Mouse (Mus musculus) fibroblast of lung, adult 2 months (primary cell): Measurements from ENCODE around the gene Nphs2.
"Not testable (repeated sequence)": the region's sequence is repeated elsewhere in the genome, so short reads cannot be mapped to it uniquely, and the experiment has no call there.

Source experiments
- DNase-seq: peaks from one replicate; pipeline ENCODE4 v3.0.0-alpha.2; 2011; ENCODE audit warnings: low read depth

Nphs2 gene

GRCm38 (mm10) chr1:156310630-156311029 is at the start of gene Nphs2:
Gene Nphs2 (plus strand): TSS chr1:156310727.
- DNase-seq, result no peak

GRCm38 (mm10) chr1:156263352-156263751 is 47.2 kb upstream of the Nphs2 start:
- DNase-seq, result no peak

GRCm38 (mm10) chr1:156263946-156264345 is 46.6 kb upstream of the Nphs2 start:
- no peak for DNase-seq

- DNase-seq, result not testable (repeated sequence)
Measured at GRCm38 (mm10) chr1:156268546-156268945, 42.0 kb upstream of the Nphs2 start.

GRCm38 (mm10) chr1:156270471-156270870 is 40.1 kb upstream of the Nphs2 start:
- DNase-seq, result no peak

- no peak for DNase-seq
Measured at GRCm38 (mm10) chr1:156271654-156272053, 38.9 kb upstream of the Nphs2 start.

GRCm38 (mm10) chr1:156273647-156274046 is 36.9 kb upstream of the Nphs2 start:
- no peak for DNase-seq

DNA sequence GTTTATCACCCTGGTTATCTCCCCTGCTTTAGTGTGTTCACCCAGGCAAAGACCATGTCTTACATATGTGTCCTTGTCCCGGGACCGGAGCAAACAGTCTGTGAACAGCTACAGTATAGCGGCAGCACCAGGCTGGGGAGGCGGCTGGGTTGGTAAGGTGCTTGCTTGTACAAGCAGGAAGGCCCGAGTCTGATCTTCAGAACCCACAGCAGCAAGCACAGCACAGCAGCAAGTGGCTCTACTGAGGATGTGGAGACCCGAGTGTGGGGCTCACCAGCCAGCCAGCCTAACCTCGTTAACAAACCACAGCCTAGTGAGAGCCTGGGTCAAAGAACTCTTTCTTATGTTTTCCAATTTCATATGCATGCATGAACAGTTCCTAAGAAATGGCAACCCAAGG is 30.4 kb upstream of the Nphs2 start:
- DNase-seq, result no peak

DNA sequence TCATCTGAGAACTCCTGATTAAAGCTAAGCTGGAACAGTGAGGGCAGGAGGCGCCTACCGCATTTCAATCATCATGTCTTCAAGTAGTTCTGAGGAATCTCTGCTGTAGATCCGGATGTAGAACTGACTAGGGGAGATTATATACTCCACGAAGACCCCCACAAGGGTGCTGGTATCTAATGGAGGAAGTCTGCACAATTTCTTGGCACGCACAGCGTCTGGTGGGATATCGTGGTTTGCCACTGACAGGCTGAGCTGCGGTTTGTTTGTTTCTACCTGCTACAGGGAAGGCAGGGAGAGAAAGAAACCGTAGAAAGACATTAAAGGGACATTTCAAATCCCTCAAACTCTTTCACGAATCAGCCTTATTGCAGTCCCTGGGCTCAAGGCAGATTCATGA is 26.3 kb upstream of the Nphs2 start:
- no peak for DNase-seq

DNA sequence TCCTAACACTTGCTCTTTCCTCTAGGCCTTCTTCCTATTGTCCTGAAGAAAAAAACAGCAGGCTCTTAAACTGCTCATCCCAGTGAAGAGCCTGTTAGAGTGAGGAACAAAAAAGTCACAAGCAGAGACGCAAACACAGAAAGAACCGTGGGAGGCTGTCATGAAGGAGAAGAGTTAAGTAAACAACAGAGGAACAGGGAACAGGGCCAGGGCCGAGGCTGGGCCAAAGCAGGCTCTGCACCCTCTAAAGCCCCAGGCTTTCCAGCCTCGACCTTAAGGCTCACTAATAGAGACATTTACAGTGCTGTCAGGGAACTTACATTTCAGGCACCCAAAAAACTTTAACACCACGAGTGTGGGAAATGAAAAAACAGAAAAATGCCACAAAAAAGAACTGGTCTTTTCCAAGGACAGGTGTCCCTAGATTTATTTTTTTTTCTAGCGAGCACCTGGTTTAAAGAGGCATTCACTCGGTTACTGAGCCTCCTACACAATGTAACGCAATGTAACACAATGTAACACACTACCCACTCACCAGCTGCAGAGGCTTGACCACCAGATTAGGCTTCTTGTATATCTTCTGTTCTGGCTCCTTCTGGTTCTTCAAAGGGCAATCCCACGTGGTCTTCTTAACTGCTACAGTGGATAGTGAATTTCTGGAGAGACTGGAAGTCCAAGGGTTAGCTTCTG is 25.5 kb upstream of the Nphs2 start:
- no peak for DNase-seq

- DNase-seq, result no peak
Measured at GRCm38 (mm10) chr1:156285541-156285896, 25.0 kb upstream of the Nphs2 start.

GRCm38 (mm10) chr1:156288556-156289221 is 21.8 kb upstream of the Nphs2 start:
- no peak for DNase-seq

GRCm38 (mm10) chr1:156289222-156289587 is 21.3 kb upstream of the Nphs2 start:
- not testable (repeated sequence) for DNase-seq

DNA sequence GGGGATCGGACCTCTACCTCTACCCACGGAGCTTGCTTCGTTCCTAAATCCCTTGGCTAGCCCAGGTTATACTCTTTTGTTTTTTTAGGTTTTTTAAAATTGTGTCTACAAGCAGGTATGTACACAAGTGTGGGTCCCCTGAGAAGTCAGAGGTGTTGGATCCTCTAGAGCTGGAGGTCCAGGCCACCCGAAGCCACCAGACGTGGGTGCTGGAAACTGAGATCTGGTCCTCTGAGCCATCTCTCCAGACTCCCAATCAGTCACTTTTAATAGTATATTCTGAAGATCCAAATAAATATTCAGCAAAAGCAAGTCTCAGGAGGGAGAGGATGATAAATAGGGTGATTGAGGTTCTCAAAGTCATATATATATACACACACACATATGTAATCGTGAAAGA is 20.5 kb upstream of the Nphs2 start:
- no peak for DNase-seq

GRCm38 (mm10) chr1:156302911-156303749 is 7.4 kb upstream of the Nphs2 start, which contains the start of gene Tdrd5:
Gene Tdrd5 (minus strand): TSS chr1:156303664.
- no peak for DNase-seq

DNA sequence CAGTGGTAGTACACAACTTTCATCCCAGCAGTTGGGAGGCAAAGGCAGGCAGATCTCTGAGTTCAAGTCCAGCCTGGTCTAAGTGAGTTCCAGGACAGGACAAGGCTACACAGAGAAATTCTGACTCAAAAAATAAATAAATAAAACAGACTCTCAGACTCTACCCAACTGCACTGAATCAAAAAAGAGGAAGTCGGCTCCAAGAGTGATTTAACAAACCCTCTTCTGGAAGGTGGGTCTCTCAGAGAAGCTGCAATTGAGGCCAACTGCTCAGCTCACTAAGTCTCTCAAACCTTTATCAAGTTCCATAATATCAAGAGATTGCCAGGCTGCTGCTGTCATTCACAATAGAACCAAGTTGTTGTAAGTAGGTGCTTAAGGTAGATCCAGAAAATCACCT is 1.9 kb upstream of the Nphs2 start:
- no peak for DNase-seq

DNA sequence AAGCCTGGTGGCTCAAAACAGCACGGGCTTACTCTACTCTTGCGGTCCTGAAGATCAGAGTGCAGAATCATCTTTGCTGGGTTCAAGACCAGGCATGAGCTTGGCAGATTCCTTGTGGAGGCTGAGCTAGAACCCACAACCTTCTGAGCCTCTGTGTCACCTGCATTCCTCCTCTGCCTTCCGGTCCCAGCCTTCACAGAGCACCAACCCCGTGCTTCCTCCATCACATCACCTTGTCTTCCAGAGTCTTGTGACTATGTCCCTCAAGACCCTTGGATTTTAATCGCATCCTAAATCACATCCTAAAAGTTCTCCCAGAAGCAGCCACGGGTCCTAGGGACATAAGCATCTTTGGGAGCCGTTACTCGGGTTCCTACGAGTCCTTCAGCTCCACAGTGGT is 12.6 kb downstream of the Nphs2 start:
- DNase-seq, result no peak

- no peak for DNase-seq
Measured at GRCm38 (mm10) chr1:156340847-156341246, 30.3 kb downstream of the Nphs2 start.

DNA sequence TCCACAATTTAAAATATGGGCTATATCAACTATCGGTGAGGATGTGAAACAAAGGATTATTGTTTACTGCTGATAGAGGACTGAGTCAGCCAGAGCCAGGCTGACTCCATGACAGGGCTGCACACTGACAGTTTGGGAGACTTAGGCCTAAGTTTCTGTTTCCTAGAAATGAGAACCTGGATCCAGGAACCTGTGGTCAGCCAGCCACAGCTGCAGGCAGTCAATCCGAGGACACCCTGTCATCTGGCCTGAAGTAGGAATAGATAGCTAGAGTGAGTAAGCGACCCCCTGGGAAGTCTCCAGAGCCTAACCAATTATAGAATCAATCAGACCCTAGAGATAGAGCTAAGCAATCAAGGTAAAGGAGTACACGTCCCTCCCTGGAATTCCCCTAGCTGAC is 33.9 kb downstream of the Nphs2 start:
- peak; percentile 40 for DNase-seq

DNA sequence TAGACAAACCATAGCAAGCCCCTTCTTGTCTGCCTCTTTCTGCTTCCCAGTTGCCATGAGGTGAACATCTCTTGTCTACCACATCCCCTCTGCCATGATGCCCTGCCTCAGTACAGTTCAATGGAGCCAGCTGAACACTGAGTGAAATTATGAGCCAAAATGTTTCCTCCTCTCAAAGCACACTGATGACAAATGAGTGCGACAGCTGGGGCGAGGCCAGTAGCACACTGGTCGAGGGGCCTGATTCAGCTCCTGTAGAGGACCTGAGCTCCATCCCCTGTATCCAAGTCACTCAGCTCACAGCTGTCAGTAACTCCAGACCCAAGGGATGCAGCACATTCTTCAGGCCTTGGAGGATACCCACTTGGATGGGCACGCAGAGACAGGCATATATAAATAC is 35.1 kb downstream of the Nphs2 start:
- no peak for DNase-seq

- DNase-seq, result no peak
Measured at GRCm38 (mm10) chr1:156349031-156349430, 38.5 kb downstream of the Nphs2 start.

DNA sequence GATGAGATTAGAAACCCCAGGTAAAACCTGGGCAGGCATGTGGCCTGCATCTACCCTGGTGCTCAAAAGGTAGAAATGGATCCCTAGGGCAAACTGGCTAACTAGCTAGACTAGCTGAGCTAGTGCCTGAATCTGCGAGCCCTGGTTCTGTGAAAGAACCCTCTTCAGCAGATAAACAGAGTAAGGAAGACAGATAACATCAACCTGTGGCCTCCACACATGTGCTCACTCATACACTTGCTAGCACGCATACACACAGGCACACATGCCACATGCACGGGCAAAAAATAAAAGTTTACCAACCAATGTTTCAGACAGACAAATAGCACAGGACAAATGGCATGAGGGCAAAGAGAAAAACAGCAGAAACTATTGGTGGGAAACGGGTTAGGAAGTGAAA is 39.9 kb downstream of the Nphs2 start:
- DNase-seq, result no peak

DNA sequence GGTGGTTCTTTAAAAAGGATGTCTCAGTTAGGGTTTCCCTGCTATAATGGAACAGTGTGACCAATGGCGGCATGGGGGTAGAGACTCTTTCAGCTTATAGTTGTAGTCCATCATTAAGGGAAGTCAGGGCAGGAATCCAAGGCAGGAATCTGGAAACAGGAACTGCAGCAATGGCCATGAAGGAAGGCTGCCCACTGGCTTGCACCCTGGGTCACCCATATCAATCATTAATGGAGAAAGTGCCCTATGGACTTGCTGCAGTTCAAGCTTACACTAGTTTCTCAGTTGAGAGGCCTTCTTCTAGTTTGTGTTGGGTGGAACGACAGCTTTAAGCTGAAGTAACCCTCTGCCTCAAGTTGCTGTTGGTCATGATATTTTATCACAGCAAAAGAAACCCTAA is 41.9 kb downstream of the Nphs2 start:
- DNase-seq, result no peak
